Mouse (Mus musculus) lung, adult 2 months (tissue): ENCODE measurements around the gene Dnaja1.

Experiments used
- CTCF ChIP-seq: fragments of 200-500 bp; IDR thresholded peaks from 2 replicates; pipeline ENCODE4 v1.5.1; 2011; ENCODE audit warnings: mild to moderate bottlenecking, low read length, control low read depth; ENCODE audit not compliant: insufficient read depth
- POLR2A ChIP-seq: fragments of 200-500 bp; IDR thresholded peaks from 2 replicates; pipeline ENCODE4 v1.6.1; 2011; ENCODE audit warnings: low read depth, mild to moderate bottlenecking, control low read depth, low read length, borderline replicate concordance; ENCODE audit errors: extremely low read depth

DNA sequence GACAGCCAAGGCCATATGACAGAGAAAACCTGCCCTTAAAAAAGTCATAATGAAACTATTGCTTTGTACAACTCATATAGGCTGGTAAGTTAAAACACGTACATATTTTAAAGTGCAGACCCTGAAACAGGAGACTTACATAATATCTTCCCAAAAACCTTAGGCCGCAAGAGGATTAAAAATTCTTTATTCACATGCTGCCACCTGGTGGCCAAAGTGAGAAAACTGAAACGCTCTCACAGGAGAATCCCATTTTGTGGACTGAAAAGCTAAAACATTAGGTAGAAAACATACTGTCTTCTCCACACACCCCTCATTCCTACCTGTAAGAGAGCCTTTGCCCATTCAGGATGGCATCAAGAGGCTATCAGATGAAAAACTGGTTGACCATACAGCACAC, 40.0 kb upstream of the Dnaja1 start:
- no peak for TF ChIP-seq POLR2A
- 0 out of 2 replicates have a peak, but pooled peaks have one; percentile 4 for TF ChIP-seq CTCF
